Mouse (Mus musculus): ENCODE data around the gene Orc5. TPM values are rescaled to one million over a fixed set of nuclear protein-coding genes. Genes with fewer than 3 reads are reported as not detected.
"Not testable (repeated sequence)": the region's sequence is repeated elsewhere in the genome, so short reads cannot be mapped to it uniquely, and the experiment has no call there.

Orc5 gene
- polyA plus RNA-seq, 1 experiment from 2014 or later, result 34.4 TPM

- H3K9ac ChIP-seq, result no peak overlapping the region
- ATAC-seq (ENCODE audit: insufficient number of reproducible peaks, low FRiP score), result no peak
- WGBS, result 89% methylated on average over 5 of the region's 5 CpGs
Observed at GRCm38 (mm10) chr5:22532571-22532970, 17.7 kb downstream of the Orc5 start.

GRCm38 (mm10) chr5:22522612-22523011 lies 27.6 kb downstream of the Orc5 start:
- Histone ChIP-seq H3K9me3 (replicated peaks) (no peaks in the 10 kb centered on the region), H3K4me2 (no peak overlapping the region), H3K36me3 (peaks cover 36% of the 10 kb centered on the region), H3K27ac (ENCODE audit: poor library complexity, severe bottlenecking) (no peak overlapping the region), H3K4me3 (no peak overlapping the region), H3K9ac (no peak overlapping the region), H3K4me1 (replicated peaks) (no peaks in the 10 kb centered on the region), H3K27me3 (replicated peaks) (no peaks in the 10 kb centered on the region)
- no peak for ATAC-seq (ENCODE audit: insufficient number of reproducible peaks, low FRiP score)
- WGBS, result 81% methylated on average over 4 of the region's 4 CpGs

More at GRCm38 (mm10) chr5:22532571-22532970, 17.7 kb downstream of the Orc5 start:
- Histone ChIP-seq H3K9me3 (replicated peaks) (no peaks in the 10 kb centered on the region), H3K36me3 (peaks cover 44% of the 10 kb centered on the region), H3K4me1 (replicated peaks) (no peaks in the 10 kb centered on the region), H3K4me2 (no peak overlapping the region), H3K4me3 (no peak overlapping the region), H3K27me3 (replicated peaks) (no peaks in the 10 kb centered on the region), H3K27ac (ENCODE audit: poor library complexity, severe bottlenecking) (no peak overlapping the region)

- no peak for ATAC-seq (ENCODE audit: insufficient number of reproducible peaks, low FRiP score)
- H3K4me1 ChIP-seq (replicated peaks), result no peaks in the 10 kb centered on the region
- no peak overlapping the region for H3K4me3 ChIP-seq
- no peaks in the 10 kb centered on the region for H3K27me3 ChIP-seq (replicated peaks)
- peaks cover 37% of the 10 kb centered on the region for H3K36me3 ChIP-seq
- WGBS, result 90% methylated on average over 2 of the region's 2 CpGs
- no peak overlapping the region for H3K4me2 ChIP-seq
- H3K27ac ChIP-seq (ENCODE audit: poor library complexity, severe bottlenecking), result no peak overlapping the region
- no peak overlapping the region for H3K9ac ChIP-seq
- H3K9me3 ChIP-seq (replicated peaks), result no peaks in the 10 kb centered on the region
Observed at GRCm38 (mm10) chr5:22519708-22520107, 30.5 kb downstream of the Orc5 start.

GRCm38 (mm10) chr5:22515745-22516144 lies 34.5 kb downstream of the Orc5 start:
- not testable (repeated sequence) for H3K4me3 ChIP-seq; H3K4me1 ChIP-seq (replicated peaks); H3K9me3 ChIP-seq (replicated peaks); H3K4me2 ChIP-seq; H3K27me3 ChIP-seq (replicated peaks); H3K27ac ChIP-seq (ENCODE audit: poor library complexity, severe bottlenecking); H3K9ac ChIP-seq; ATAC-seq (ENCODE audit: insufficient number of reproducible peaks, low FRiP score)
- H3K36me3 ChIP-seq, result peaks cover 27% of the 10 kb centered on the region
- WGBS, result 85% methylated on average over 4 of the region's 4 CpGs

- not testable (repeated sequence) for H3K4me1 ChIP-seq (replicated peaks); H3K9ac ChIP-seq; H3K27me3 ChIP-seq (replicated peaks); ATAC-seq (ENCODE audit: insufficient number of reproducible peaks, low FRiP score); H3K27ac ChIP-seq (ENCODE audit: poor library complexity, severe bottlenecking); H3K9me3 ChIP-seq (replicated peaks); H3K4me2 ChIP-seq; H3K4me3 ChIP-seq
- no CpG with 5 or more reads among the region's 7 CpGs for WGBS
- H3K36me3 ChIP-seq, result peaks cover 17% of the 10 kb centered on the region
Observed at GRCm38 (mm10) chr5:22514231-22514630, 36.0 kb downstream of the Orc5 start.

- WGBS, result no CpG with 5 or more reads among the region's 5 CpGs
- not testable (repeated sequence) for H3K4me2 ChIP-seq; H3K9me3 ChIP-seq (replicated peaks)
Observed at GRCm38 (mm10) chr5:22512579-22512978, 37.6 kb downstream of the Orc5 start.

GRCm38 (mm10) chr5:22511824-22512223 lies 38.4 kb downstream of the Orc5 start:
- WGBS, result 79% methylated on average over 8 of the region's 8 CpGs
- no peak overlapping the region for H3K4me3 ChIP-seq
- no peaks in the 10 kb centered on the region for H3K9me3 ChIP-seq (replicated peaks)
- H3K27me3 ChIP-seq (replicated peaks), result no peaks in the 10 kb centered on the region
- no peak overlapping the region for H3K4me2 ChIP-seq
- ATAC-seq (ENCODE audit: insufficient number of reproducible peaks, low FRiP score), result no peak
- no peaks in the 10 kb centered on the region for H3K4me1 ChIP-seq (replicated peaks)
- H3K36me3 ChIP-seq, result peaks cover 8% of the 10 kb centered on the region
- no peak overlapping the region for H3K27ac ChIP-seq (ENCODE audit: poor library complexity, severe bottlenecking)
- H3K9ac ChIP-seq, result no peak overlapping the region

More at GRCm38 (mm10) chr5:22512579-22512978, 37.6 kb downstream of the Orc5 start:
- H3K4me3 ChIP-seq; H3K27ac ChIP-seq (ENCODE audit: poor library complexity, severe bottlenecking); H3K4me1 ChIP-seq (replicated peaks); H3K27me3 ChIP-seq (replicated peaks); H3K9ac ChIP-seq; ATAC-seq (ENCODE audit: insufficient number of reproducible peaks, low FRiP score): not testable (repeated sequence)
- peaks cover 12% of the 10 kb centered on the region for H3K36me3 ChIP-seq

- H3K4me3 ChIP-seq, result no peak overlapping the region
- WGBS, result 81% methylated on average over 5 of the region's 5 CpGs
Observed at GRCm38 (mm10) chr5:22508560-22508959, 41.7 kb downstream of the Orc5 start.

GRCm38 (mm10) chr5:22499437-22499836 lies 50.8 kb downstream of the Orc5 start:
- H3K36me3 ChIP-seq, result peaks cover 24% of the 10 kb centered on the region
- 86% methylated on average over 5 of the region's 5 CpGs for WGBS
- no peak overlapping the region for H3K4me2 ChIP-seq
- no peak for ATAC-seq (ENCODE audit: insufficient number of reproducible peaks, low FRiP score)
- H3K4me1 ChIP-seq (replicated peaks), result peaks cover 3% of the 10 kb centered on the region; the same call in 1 of the 2 replicates
- H3K9me3 ChIP-seq (replicated peaks), result no peaks in the 10 kb centered on the region
- H3K4me3 ChIP-seq, result no peak overlapping the region
- H3K27ac ChIP-seq (ENCODE audit: poor library complexity, severe bottlenecking), result no peak overlapping the region
- H3K9ac ChIP-seq, result no peak overlapping the region
- no peaks in the 10 kb centered on the region for H3K27me3 ChIP-seq (replicated peaks)

More at GRCm38 (mm10) chr5:22508560-22508959, 41.7 kb downstream of the Orc5 start:
- no peak overlapping the region for H3K4me2 ChIP-seq
- H3K9ac ChIP-seq, result no peak overlapping the region
- H3K9me3 ChIP-seq (replicated peaks), result no peaks in the 10 kb centered on the region
- peaks cover 5% of the 10 kb centered on the region for H3K36me3 ChIP-seq
- ATAC-seq (ENCODE audit: insufficient number of reproducible peaks, low FRiP score), result no peak
- H3K4me1 ChIP-seq (replicated peaks), result no peaks in the 10 kb centered on the region
- H3K27me3 ChIP-seq (replicated peaks), result no peaks in the 10 kb centered on the region
- no peak overlapping the region for H3K27ac ChIP-seq (ENCODE audit: poor library complexity, severe bottlenecking)

- Histone ChIP-seq H3K4me3 (no peak overlapping the region), H3K4me1 (replicated peaks) (no peaks in the 10 kb centered on the region), H3K36me3 (peaks cover 3% of the 10 kb centered on the region), H3K9me3 (replicated peaks) (no peaks in the 10 kb centered on the region), H3K4me2 (no peak overlapping the region), H3K9ac (no peak overlapping the region), H3K27me3 (replicated peaks) (no peaks in the 10 kb centered on the region), H3K27ac (ENCODE audit: poor library complexity, severe bottlenecking) (no peak overlapping the region)
- no peak for ATAC-seq (ENCODE audit: insufficient number of reproducible peaks, low FRiP score)
Observed at GRCm38 (mm10) chr5:22491088-22491487, 59.1 kb downstream of the Orc5 start.

- Histone ChIP-seq H3K4me1 (replicated peaks) (no peaks in the 10 kb centered on the region), H3K4me2 (no peak overlapping the region), H3K9me3 (replicated peaks) (no peaks in the 10 kb centered on the region), H3K4me3 (no peak overlapping the region), H3K27me3 (replicated peaks) (no peaks in the 10 kb centered on the region), H3K9ac (no peak overlapping the region), H3K36me3 (peaks cover 14% of the 10 kb centered on the region), H3K27ac (ENCODE audit: poor library complexity, severe bottlenecking) (no peak overlapping the region)
- no peak for ATAC-seq (ENCODE audit: insufficient number of reproducible peaks, low FRiP score)
- 71% methylated on average over 4 of the region's 4 CpGs for WGBS
Observed at GRCm38 (mm10) chr5:22489091-22489490, 61.1 kb downstream of the Orc5 start.

- Histone ChIP-seq H3K4me2 (no peak overlapping the region), H3K27ac (ENCODE audit: poor library complexity, severe bottlenecking) (no peak overlapping the region), H3K9me3 (replicated peaks) (no peaks in the 10 kb centered on the region), H3K4me1 (replicated peaks) (no peaks in the 10 kb centered on the region), H3K36me3 (peaks cover 14% of the 10 kb centered on the region), H3K4me3 (no peak overlapping the region), H3K9ac (no peak overlapping the region), H3K27me3 (replicated peaks) (no peaks in the 10 kb centered on the region)
- no peak for ATAC-seq (ENCODE audit: insufficient number of reproducible peaks, low FRiP score)
- 71% methylated on average over 6 of the region's 6 CpGs for WGBS
Observed at GRCm38 (mm10) chr5:22486601-22487206, 63.5 kb downstream of the Orc5 start.

All from heart, embryonic 12.5 days (tissue).